Mouse (Mus musculus): ENCODE data around the gene Ralgapa2. TPM values are rescaled to one million over a fixed set of nuclear protein-coding genes. Genes with fewer than 3 reads are reported as not detected.
A peak's percentile ranks its signal among the peaks of the same experiment; 100 is the strongest.

Ralgapa2 gene
- 9.8 and 9.9 TPM in 2 replicates for polyA plus RNA-seq (2015; fragmentation: Nextera tagmentation; extraction: Ambion mirVana)

DNA sequence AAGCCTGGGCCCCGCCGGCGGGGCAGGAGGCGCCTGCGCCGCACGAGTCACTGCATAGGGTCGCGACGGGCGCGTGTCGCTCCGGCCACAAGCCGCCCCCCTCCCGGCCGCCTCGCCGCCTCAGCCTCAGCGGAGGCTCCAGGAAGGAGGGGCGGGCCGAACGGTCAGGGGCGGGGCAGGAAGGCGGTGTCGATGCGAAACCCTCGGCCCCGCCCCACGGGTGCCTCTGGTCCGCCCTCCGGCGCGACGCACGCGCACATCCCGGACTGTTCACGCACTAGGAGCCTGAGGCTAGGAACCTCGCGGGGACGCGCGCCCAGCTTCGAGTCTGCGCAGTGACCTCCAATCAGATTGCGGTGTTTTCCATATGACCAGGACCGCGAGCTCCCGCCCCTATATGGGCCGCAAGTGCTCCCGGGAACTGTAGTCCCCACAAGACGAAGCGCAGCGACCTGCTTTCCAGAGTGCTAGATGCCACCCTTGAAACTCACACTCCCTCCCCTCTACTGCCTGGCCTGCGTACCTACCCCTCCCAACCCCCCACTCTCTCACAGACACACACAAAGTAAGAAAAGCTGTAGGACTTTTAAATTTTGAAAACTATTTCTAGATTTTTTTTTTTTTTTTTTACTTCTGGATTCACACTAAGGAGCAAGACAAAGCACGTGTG lies at the start of gene Ralgapa2:
Gene Ralgapa2, minus strand, starts transcription at position 434 of the 670 bp plus-strand sequence.
- Histone ChIP-seq H3K9ac (ENCODE audit: low read depth, low read length) (peak within 1 kb of the TSS; percentile 86), H3K27ac (ENCODE audit: low read depth, low read length) (peak within 1 kb of the TSS; percentile 74), H3K4me3 (ENCODE audit: low read length) (peak within 1 kb of the TSS; percentile 71), H3K4me2 (ENCODE audit: low read length) (peak within 1 kb of the TSS; percentile 66), H3K27me3 (replicated peaks; ENCODE audit: control insufficient read depth, insufficient read depth, low read length) (no peaks in the 10 kb centered on the region), H3K4me1 (ENCODE audit: control insufficient read depth, insufficient read depth, low read depth, low read length) (peaks cover 9% of the 10 kb centered on the region), H3K9me3 (ENCODE audit: control insufficient read depth, low read length) (no peaks in the 10 kb centered on the region), H3K36me3 (ENCODE audit: control insufficient read depth, insufficient read depth, low read length) (no peaks in the 10 kb centered on the region)
- 1% methylated on average over 49 of the region's 57 CpGs for WGBS
- peak; percentile 98 for ATAC-seq

DNA sequence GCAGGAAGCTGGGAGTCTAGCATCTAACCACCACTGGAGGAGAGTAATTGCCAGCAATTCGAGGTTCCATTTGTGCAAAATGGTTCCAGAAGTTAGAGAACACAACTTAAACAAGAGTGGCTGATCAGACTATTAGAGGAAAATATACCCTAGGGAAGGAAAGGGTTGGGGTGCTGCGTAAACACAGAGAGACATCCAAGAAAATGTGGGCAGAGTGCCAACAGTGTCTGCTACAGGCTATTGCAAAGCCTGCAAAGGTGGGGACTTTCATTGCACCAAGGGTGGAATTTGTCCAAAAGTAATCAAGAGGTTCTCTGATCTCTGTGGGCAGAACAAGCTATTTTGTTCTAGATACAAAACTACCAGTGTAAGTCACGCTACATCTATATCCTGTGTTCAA lies 49.4 kb upstream of the Ralgapa2 start:
- ATAC-seq, result no peak
- Histone ChIP-seq H3K27ac (ENCODE audit: low read depth, low read length) (no peak overlapping the region), H3K9me3 (ENCODE audit: control insufficient read depth, low read length) (no peaks in the 10 kb centered on the region), H3K4me3 (ENCODE audit: low read length) (no peak overlapping the region), H3K4me2 (ENCODE audit: low read length) (no peak overlapping the region), H3K4me1 (ENCODE audit: control insufficient read depth, insufficient read depth, low read depth, low read length) (no peaks in the 10 kb centered on the region), H3K27me3 (replicated peaks; ENCODE audit: control insufficient read depth, insufficient read depth, low read length) (no peaks in the 10 kb centered on the region), H3K9ac (ENCODE audit: low read depth, low read length) (no peak overlapping the region), H3K36me3 (ENCODE audit: control insufficient read depth, insufficient read depth, low read length) (no peaks in the 10 kb centered on the region)
- WGBS, result 62% methylated on average over 3 of the region's 3 CpGs

DNA sequence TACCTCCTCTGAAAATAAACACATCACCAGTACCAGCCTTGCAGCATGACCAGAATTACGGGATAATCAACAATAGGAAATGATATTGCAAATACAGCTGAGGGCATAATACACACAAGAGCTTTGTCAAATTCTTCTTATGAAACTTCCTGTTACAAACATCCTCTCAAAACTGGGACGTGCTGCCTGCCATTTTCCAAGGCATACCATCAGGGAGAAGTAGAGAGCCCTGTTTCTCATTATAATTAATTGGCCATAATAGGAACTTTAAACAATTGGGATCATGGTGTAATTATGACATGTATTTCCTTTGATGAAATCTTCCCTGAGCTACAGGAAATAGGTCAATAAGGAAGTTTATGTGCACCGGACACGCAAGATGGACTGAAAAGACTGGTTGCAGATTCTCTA lies 48.5 kb upstream of the Ralgapa2 start:
- no peaks in the 10 kb centered on the region for H3K36me3 ChIP-seq (ENCODE audit: control insufficient read depth, insufficient read depth, low read length)
- H3K9me3 ChIP-seq (ENCODE audit: control insufficient read depth, low read length), result no peaks in the 10 kb centered on the region
- no peaks in the 10 kb centered on the region for H3K27me3 ChIP-seq (replicated peaks; ENCODE audit: control insufficient read depth, insufficient read depth, low read length)
- H3K9ac ChIP-seq (ENCODE audit: low read depth, low read length), result no peak overlapping the region
- no peak for ATAC-seq
- WGBS, result 81% methylated on average over 4 of the region's 4 CpGs
- no peaks in the 10 kb centered on the region for H3K4me1 ChIP-seq (ENCODE audit: control insufficient read depth, insufficient read depth, low read depth, low read length)
- no peak overlapping the region for H3K4me2 ChIP-seq (ENCODE audit: low read length)
- no peak overlapping the region for H3K27ac ChIP-seq (ENCODE audit: low read depth, low read length)
- no peak overlapping the region for H3K4me3 ChIP-seq (ENCODE audit: low read length)

DNA sequence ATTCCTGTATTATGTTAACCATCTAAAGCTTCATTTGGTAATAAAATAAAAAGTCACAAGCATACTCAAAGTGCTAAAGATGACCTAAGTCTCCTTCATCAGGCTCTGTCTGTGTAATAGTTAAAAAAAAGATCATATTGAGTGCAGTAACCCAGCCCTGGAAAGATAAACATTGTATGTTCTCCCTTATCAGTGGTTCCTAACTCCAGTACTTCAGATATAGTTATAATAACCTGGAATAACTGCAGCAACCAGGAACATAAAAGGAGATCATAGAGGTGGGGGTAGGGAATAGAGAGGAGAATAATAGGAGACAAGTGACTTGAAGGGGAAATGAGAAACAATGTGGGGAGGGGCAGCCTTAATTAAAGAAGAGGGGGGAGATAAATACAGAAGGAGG lies 44.0 kb upstream of the Ralgapa2 start:
- no peak overlapping the region for H3K9ac ChIP-seq (ENCODE audit: low read depth, low read length)
- no peak overlapping the region for H3K4me3 ChIP-seq (ENCODE audit: low read length)
- no peaks in the 10 kb centered on the region for H3K36me3 ChIP-seq (ENCODE audit: control insufficient read depth, insufficient read depth, low read length)
- no peak for ATAC-seq
- no peaks in the 10 kb centered on the region for H3K4me1 ChIP-seq (ENCODE audit: control insufficient read depth, insufficient read depth, low read depth, low read length)
- no peak overlapping the region for H3K27ac ChIP-seq (ENCODE audit: low read depth, low read length)
- no peaks in the 10 kb centered on the region for H3K9me3 ChIP-seq (ENCODE audit: control insufficient read depth, low read length)
- H3K27me3 ChIP-seq (replicated peaks; ENCODE audit: control insufficient read depth, insufficient read depth, low read length), result no peaks in the 10 kb centered on the region
- no peak overlapping the region for H3K4me2 ChIP-seq (ENCODE audit: low read length)

DNA sequence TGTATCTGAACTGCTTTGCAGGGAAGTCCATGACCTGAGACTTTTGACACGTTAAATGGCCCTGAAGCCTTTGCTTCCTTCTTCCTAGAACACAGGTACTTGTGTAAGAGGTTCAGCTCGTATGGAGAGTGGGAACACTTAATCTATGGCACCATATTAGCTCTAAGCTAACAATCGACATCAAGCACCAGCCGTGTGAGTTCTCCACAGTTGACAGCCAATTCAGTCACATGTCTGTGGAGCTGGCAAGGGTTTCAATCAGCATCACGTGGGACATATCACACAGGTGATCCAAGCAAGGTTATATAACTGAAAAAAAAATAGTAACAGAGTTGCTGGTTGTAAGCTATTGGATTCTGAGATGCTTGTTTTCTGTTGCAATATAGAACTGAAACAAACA lies 43.2 kb upstream of the Ralgapa2 start:
- Histone ChIP-seq H3K4me2 (ENCODE audit: low read length) (no peak overlapping the region), H3K9me3 (ENCODE audit: control insufficient read depth, low read length) (no peaks in the 10 kb centered on the region), H3K4me3 (ENCODE audit: low read length) (no peak overlapping the region), H3K4me1 (ENCODE audit: control insufficient read depth, insufficient read depth, low read depth, low read length) (no peaks in the 10 kb centered on the region), H3K36me3 (ENCODE audit: control insufficient read depth, insufficient read depth, low read length) (no peaks in the 10 kb centered on the region), H3K27me3 (replicated peaks; ENCODE audit: control insufficient read depth, insufficient read depth, low read length) (no peaks in the 10 kb centered on the region), H3K27ac (ENCODE audit: low read depth, low read length) (no peak overlapping the region), H3K9ac (ENCODE audit: low read depth, low read length) (no peak overlapping the region)
- 76% methylated on average over 5 of the region's 5 CpGs for WGBS
- no peak for ATAC-seq

DNA sequence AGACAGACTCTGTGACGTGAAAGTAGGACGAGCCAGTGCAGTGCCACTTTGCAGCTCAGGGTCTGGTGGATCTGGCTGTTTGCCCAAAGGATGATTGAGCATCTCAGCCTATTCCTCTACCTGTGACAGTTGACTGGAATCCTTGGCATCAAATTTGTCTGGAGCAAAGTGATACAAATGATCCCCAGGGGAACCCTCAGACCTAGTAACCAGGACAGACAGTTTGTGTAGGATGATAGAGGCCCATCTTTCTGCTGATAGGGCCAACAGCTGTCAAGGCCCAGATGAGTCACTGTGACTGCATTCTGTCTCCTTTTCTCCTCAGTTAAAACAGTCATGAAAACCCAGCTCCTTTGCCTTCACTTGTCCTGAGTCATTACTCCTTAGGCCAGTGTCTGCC lies 41.6 kb upstream of the Ralgapa2 start:
- Histone ChIP-seq H3K27ac (ENCODE audit: low read depth, low read length) (no peak overlapping the region), H3K9me3 (ENCODE audit: control insufficient read depth, low read length) (no peaks in the 10 kb centered on the region), H3K4me1 (ENCODE audit: control insufficient read depth, insufficient read depth, low read depth, low read length) (0 out of 2 replicates have a peak, but pooled peaks cover 3% of the 10 kb centered on the region), H3K27me3 (replicated peaks; ENCODE audit: control insufficient read depth, insufficient read depth, low read length) (no peaks in the 10 kb centered on the region), H3K4me2 (ENCODE audit: low read length) (no peak overlapping the region), H3K9ac (ENCODE audit: low read depth, low read length) (no peak overlapping the region), H3K4me3 (ENCODE audit: low read length) (no peak overlapping the region), H3K36me3 (ENCODE audit: control insufficient read depth, insufficient read depth, low read length) (no peaks in the 10 kb centered on the region)
- ATAC-seq, result no peak
- WGBS, result 24% methylated on average over 2 of the region's 2 CpGs

DNA sequence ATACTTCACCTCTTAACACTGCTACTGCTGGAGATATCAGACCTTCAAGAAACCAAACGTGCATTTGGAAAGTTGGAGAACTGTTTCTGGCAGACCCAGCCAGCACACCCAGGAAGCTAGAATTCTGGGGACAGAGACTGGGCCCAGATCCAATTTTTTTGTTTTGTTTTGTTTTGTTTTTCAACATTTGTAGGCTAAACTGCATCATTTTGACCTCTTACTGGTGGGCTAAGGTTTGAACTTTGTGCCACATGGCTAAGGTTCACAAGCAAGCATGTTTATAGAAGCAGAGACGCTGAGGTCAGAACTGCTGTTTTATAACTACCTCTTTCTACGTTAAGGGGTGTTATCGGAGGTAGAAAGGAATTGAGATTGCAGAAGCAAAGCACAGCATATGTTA lies 39.7 kb upstream of the Ralgapa2 start:
- 80% methylated on average over 4 of the region's 4 CpGs for WGBS
- ATAC-seq, result no peak

DNA sequence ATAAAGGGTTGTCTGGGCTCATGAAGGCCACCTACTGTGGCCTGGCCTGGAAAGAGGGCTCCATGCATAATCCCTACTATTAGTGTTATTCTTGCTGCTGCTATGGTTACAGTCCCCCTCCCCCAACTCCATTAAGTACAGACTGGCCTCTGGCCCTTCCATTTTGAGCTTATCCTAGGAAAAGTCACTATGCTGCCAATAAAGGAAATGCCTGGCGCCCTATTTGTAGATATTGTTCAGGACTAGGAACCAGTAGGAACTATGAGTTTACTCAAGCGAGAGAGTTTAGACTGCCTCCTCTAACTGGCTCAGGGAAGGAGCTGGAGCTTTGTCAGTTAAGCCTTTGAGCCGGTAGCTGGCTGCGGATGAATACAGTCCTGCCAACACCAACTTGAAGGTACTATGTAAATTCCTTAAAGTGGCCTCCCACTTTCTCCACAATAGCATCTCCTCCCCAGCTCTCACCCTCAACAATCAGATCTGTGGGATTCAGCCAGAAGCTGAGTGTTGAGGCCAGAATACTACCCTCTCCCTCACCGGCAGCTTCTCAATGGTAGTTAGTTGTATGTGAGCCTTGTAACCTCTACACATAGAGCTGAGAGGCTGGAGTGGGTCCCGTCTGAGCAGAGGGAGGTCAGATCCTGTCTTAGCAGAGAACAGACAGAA lies 37.1 kb upstream of the Ralgapa2 start:
- H3K9ac ChIP-seq (ENCODE audit: low read depth, low read length), result no peak overlapping the region
- no peaks in the 10 kb centered on the region for H3K27me3 ChIP-seq (replicated peaks; ENCODE audit: control insufficient read depth, insufficient read depth, low read length)
- H3K27ac ChIP-seq (ENCODE audit: low read depth, low read length), result peak overlapping the region; percentile 42; the same call in 1 of the 2 replicates
- H3K4me3 ChIP-seq (ENCODE audit: low read length), result no peak overlapping the region
- H3K4me2 ChIP-seq (ENCODE audit: low read length), result no peak overlapping the region
- ATAC-seq, result peak; percentile 94
- WGBS, result 6% methylated on average over 6 of the region's 6 CpGs
- no peaks in the 10 kb centered on the region for H3K9me3 ChIP-seq (ENCODE audit: control insufficient read depth, low read length)
- no peaks in the 10 kb centered on the region for H3K36me3 ChIP-seq (ENCODE audit: control insufficient read depth, insufficient read depth, low read length)
- H3K4me1 ChIP-seq (ENCODE audit: control insufficient read depth, insufficient read depth, low read depth, low read length), result 0 out of 2 replicates have a peak, but pooled peaks cover 3% of the 10 kb centered on the region

More for the DNA sequence above, 39.7 kb upstream of the Ralgapa2 start:
- Histone ChIP-seq H3K4me2 (ENCODE audit: low read length) (no peak overlapping the region), H3K9ac (ENCODE audit: low read depth, low read length) (no peak overlapping the region), H3K27ac (ENCODE audit: low read depth, low read length) (no peak overlapping the region), H3K4me1 (ENCODE audit: control insufficient read depth, insufficient read depth, low read depth, low read length) (0 out of 2 replicates have a peak, but pooled peaks cover 3% of the 10 kb centered on the region), H3K27me3 (replicated peaks; ENCODE audit: control insufficient read depth, insufficient read depth, low read length) (no peaks in the 10 kb centered on the region), H3K9me3 (ENCODE audit: control insufficient read depth, low read length) (no peaks in the 10 kb centered on the region), H3K4me3 (ENCODE audit: low read length) (no peak overlapping the region), H3K36me3 (ENCODE audit: control insufficient read depth, insufficient read depth, low read length) (no peaks in the 10 kb centered on the region)

DNA sequence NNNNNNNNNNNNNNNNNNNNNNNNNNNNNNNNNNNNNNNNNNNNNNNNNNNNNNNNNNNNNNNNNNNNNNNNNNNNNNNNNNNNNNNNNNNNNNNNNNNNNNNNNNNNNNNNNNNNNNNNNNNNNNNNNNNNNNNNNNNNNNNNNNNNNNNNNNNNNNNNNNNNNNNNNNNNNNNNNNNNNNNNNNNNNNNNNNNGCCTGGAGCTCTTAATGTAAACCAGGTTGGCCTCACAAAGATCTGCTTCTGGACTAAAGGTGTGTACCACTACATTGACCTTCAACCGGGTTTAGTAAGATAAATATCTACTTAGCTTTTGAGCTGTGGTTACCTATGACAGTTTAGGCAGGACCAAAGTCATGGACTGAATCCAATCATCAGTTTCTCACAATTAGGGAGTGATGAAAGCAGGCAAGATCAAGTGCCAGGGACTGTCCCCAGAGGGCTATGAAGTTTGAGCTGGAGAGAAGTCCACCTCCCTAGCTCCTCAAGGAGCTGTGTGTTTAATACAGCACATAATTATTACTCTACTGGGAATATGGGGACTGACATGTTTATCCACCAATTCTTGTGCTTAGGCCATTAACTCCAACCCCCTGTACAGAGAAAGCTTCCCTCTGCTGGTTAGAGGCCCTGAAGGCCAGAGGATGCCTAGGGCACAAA lies 32.1 kb upstream of the Ralgapa2 start:
- ATAC-seq, result no peak
- Histone ChIP-seq H3K4me3 (ENCODE audit: low read length) (no peak overlapping the region), H3K27ac (ENCODE audit: low read depth, low read length) (no peak overlapping the region), H3K9me3 (ENCODE audit: control insufficient read depth, low read length) (0 out of 2 replicates have a peak, but pooled peaks cover 2% of the 10 kb centered on the region), H3K4me1 (ENCODE audit: control insufficient read depth, insufficient read depth, low read depth, low read length) (0 out of 2 replicates have a peak, but pooled peaks cover 3% of the 10 kb centered on the region), H3K4me2 (ENCODE audit: low read length) (no peak overlapping the region), H3K9ac (ENCODE audit: low read depth, low read length) (no peak overlapping the region), H3K27me3 (replicated peaks; ENCODE audit: control insufficient read depth, insufficient read depth, low read length) (no peaks in the 10 kb centered on the region), H3K36me3 (ENCODE audit: control insufficient read depth, insufficient read depth, low read length) (no peaks in the 10 kb centered on the region)
- WGBS, result 86% methylated on average over 1 of the region's 1 CpGs
